Mouse (Mus musculus) frontal cortex, adult (tissue): ENCODE results near the gene Exoc7.

Source experiments
- ATAC-seq: cut with Nextera tagmentation; 2 replicates; pipeline ENCODE4 v1.9.2; 2017; ENCODE audit warnings: mild to moderate bottlenecking, moderate library complexity, mixed read lengths; ENCODE audit not compliant: low TSS enrichment

The Exoc7 gene

DNA sequence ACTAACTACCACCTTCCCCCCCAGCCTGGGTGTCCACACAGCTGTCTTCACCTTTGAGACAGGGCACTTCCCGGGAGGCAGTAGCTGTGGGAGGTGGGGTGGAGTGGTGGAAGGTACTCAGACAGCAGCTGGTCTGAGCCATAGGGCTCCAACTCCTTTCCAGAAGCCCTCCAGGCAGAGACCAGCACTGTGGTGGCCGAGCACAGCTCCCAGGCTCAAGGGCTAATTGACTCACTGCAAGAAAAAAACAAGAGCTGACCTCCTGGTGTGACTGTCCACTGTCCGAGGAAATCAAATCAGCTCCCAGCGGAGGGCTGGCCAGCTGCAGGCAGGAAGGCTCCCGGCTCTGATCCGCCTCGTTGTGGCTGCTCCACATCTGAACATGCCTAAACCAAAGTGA lies 67.2 kb downstream of the Exoc7 start:
- no peak for ATAC-seq
